Mouse (Mus musculus): ENCODE results near the gene Tef. TPM values are rescaled to one million over a fixed set of nuclear protein-coding genes. Genes with fewer than 3 reads are reported as not detected.

Tef gene
- polyA plus RNA-seq, 1 experiment from 2014 or later = 38.6 TPM

DNA sequence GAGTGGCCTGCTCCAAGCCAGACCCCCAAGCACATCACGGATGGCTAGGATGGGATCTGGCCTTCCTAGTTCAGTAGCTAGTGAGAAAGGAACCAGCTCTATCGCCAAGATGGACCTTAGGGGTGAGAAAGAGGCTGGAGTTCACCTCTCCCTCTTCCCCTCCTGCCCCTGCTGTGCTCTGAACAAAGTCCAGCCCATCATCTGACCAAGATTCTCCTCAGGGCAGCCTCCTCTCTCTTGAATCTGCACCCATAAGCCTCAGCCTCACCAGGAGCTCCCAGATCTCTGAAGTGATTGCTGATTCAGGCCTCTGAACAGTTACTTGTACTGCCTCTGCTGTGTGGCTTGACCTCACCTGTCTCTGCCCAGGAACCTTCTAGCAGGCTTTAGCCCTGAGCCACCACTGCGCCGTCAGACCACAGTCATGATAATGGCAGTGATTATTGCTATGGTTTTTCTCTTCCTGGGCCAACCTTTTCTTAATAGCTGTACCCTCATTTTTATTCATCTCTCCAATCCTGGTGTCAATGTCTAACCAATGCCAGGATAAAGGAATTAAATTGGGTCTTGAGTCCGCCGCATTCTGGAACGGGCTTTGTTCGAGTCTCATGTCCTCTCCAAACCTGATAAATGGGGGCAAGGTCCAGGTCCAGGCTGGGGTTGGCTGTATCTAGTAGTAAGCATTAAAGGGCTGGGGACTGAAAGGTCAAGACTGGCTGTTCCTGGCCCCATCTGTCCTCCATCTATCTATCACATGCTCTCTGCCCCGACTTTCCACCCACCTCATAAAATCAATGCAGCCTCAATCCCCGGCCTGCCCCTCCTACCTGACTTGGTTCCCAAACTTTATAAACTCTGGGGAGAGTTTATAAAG is 33.0 kb downstream of the Tef start:
- H3K27ac ChIP-seq (ENCODE audit: low read length) = peak overlapping the region; percentile 68
- no peaks in the 10 kb centered on the region for H3K36me3 ChIP-seq (ENCODE audit: insufficient read depth, low read length)
- 76% methylated on average over 10 of the region's 10 CpGs for WGBS
- no peak overlapping the region for H3K4me3 ChIP-seq (ENCODE audit: low read depth, low read length)
- ATAC-seq (no peak), DNase-seq (ENCODE audit: low spot score) (no peak)
- H3K27me3 ChIP-seq (replicated peaks; ENCODE audit: insufficient read depth, low read length) = no peaks in the 10 kb centered on the region
- no peak overlapping the region for H3K4me2 ChIP-seq (replicated peaks; ENCODE audit: low read depth, low read length)
- peaks cover 28% of the 10 kb centered on the region; the same call in 1 of the 2 replicates for H3K4me1 ChIP-seq (ENCODE audit: insufficient read depth, low read depth, low read length)
- no peaks in the 10 kb centered on the region for H3K9me3 ChIP-seq (ENCODE audit: low read length)
- H3K9ac ChIP-seq (replicated peaks; ENCODE audit: low read depth) = 0 out of 2 replicates have a peak overlapping the region, but pooled peaks have one; percentile 23
- TF ChIP-seq EP300 (IDR thresholded peaks at IDR 0.05) (no peak), CTCF (IDR thresholded peaks at IDR 0.05) (no peak)

DNA sequence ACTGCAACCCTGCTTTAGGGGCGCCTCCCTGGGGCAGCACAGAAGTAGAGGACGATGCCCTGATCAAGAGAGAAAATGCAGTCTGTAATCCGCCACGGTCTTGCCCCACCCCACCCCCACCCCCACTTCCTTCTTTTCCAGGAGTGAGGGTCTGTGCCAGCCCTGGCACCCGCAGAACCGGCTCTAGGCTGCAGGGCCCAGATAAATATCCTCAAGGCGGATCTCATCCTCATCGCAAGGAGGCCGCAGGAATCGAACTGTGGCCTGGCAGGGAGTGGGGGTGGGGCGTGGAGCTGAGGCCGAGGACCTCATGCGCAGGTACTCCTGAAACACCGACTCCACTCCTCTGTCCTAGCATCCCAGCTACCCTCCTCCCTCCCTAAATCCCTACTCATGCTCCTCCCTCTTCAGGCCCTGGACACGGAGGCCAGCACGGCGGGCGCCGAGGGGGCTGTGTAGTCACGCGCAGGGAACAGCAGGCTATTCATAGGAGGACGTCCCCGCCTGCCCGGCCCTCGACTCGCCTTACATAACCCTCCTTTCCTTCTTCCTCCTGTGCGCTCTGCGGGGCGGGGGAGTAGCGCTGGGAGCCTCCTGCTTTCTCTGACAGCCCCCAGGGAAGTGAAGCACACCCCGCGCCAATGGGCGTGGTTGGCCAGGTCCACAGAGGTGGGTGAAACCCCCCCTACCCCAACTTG is 34.1 kb downstream of the Tef start:
- Histone ChIP-seq H3K4me2 (replicated peaks; ENCODE audit: low read depth, low read length) (peak overlapping the region; percentile 58), H3K4me3 (ENCODE audit: low read depth, low read length) (peak overlapping the region; percentile 33), H3K4me1 (ENCODE audit: insufficient read depth, low read depth, low read length) (peaks cover 28% of the 10 kb centered on the region; the same call in 1 of the 2 replicates), H3K27ac (ENCODE audit: low read length) (peak overlapping the region; percentile 68), H3K36me3 (ENCODE audit: insufficient read depth, low read length) (no peaks in the 10 kb centered on the region), H3K9ac (replicated peaks; ENCODE audit: low read depth) (peak overlapping the region; percentile 23; the same call in 1 of the 2 replicates), H3K9me3 (ENCODE audit: low read length) (no peaks in the 10 kb centered on the region), H3K27me3 (replicated peaks; ENCODE audit: insufficient read depth, low read length) (no peaks in the 10 kb centered on the region)
- WGBS = 1% methylated on average over 31 of the region's 33 CpGs
- DNase-seq (ENCODE audit: low spot score) (peak; percentile 97), ATAC-seq (peak; percentile 79)
- peak; percentile 10; the same call in 1 of the 2 replicates for TF ChIP-seq CTCF (IDR thresholded peaks at IDR 0.05)
- peak; percentile 70 for TF ChIP-seq EP300 (IDR thresholded peaks at IDR 0.05)

DNA sequence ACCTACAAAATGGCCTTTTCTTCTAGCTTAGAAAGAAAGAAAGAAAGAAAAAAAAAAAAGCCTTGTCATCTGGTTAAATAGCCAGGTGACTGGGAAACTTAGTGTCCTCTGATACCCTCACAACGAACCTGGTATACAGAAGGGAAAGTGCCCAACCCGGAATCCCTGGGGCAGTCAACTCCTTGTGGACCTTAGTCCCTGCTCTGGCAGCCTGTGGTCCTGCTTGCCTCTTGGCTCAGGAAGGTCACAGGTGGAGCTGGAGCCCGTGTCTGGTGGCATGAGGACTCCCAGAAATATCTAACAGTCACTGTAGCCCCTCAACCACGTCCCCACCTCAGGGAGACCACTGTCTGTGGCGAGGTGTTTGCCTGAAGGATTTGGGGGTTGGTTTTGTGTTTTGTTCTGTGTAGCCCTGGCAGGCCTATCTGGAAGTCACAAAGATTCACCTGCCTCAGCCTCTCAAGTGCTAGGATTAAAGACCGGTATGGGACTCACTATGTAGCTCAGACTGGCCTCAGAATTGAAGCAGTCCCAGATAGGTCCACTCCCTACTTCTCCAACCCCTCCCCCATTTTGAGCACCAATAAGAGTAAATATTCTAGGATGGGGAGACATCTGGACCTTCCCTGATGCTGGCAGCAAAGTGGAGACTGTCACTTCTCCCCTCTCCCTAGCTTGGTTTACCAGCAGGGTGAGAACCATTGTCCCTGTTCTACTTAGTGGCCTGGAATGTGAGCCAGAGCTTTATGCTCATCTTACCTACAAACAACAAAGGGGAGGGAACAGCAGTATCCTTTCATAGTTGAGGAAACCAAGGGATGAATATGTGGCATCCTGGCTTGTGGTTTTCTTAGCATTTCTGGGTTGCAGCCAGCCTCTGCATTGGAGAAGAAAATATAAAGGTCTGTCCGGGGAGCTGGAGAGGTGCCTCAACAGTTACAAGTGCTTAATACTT is 35.0 kb downstream of the Tef start:
- 58% methylated on average over 7 of the region's 7 CpGs for WGBS
- H3K36me3 ChIP-seq (ENCODE audit: insufficient read depth, low read length) = no peaks in the 10 kb centered on the region
- ATAC-seq (no peak), DNase-seq (ENCODE audit: low spot score) (no peak)
- no peak overlapping the region for H3K9ac ChIP-seq (replicated peaks; ENCODE audit: low read depth)
- H3K27ac ChIP-seq (ENCODE audit: low read length) = peak overlapping the region; percentile 68
- no peak for TF ChIP-seq EP300 (IDR thresholded peaks at IDR 0.05)
- no peak for TF ChIP-seq CTCF (IDR thresholded peaks at IDR 0.05)
- H3K9me3 ChIP-seq (ENCODE audit: low read length) = no peaks in the 10 kb centered on the region
- H3K27me3 ChIP-seq (replicated peaks; ENCODE audit: insufficient read depth, low read length) = no peaks in the 10 kb centered on the region
- H3K4me3 ChIP-seq (ENCODE audit: low read depth, low read length) = no peak overlapping the region
- peaks cover 28% of the 10 kb centered on the region; the same call in 1 of the 2 replicates for H3K4me1 ChIP-seq (ENCODE audit: insufficient read depth, low read depth, low read length)
- H3K4me2 ChIP-seq (replicated peaks; ENCODE audit: low read depth, low read length) = peak overlapping the region; percentile 58

- Histone ChIP-seq H3K4me2 (replicated peaks; ENCODE audit: low read depth, low read length) (no peak overlapping the region), H3K27me3 (replicated peaks; ENCODE audit: insufficient read depth, low read length) (no peaks in the 10 kb centered on the region), H3K9ac (replicated peaks; ENCODE audit: low read depth) (no peak overlapping the region), H3K4me3 (ENCODE audit: low read depth, low read length) (no peak overlapping the region), H3K27ac (ENCODE audit: low read length) (peak overlapping the region; percentile 88), H3K9me3 (ENCODE audit: low read length) (no peaks in the 10 kb centered on the region), H3K36me3 (ENCODE audit: insufficient read depth, low read length) (no peaks in the 10 kb centered on the region), H3K4me1 (ENCODE audit: insufficient read depth, low read depth, low read length) (peaks cover 28% of the 10 kb centered on the region; the same call in 1 of the 2 replicates)
- WGBS = 49% methylated on average over 14 of the region's 14 CpGs
- TF ChIP-seq EP300 (IDR thresholded peaks at IDR 0.05) (peak; percentile 63; the same call in 1 of the 2 replicates), CTCF (IDR thresholded peaks at IDR 0.05) (no peak)
- DNase-seq (ENCODE audit: low spot score) = peak; percentile 73
- peak; percentile 18 for ATAC-seq
These were observed 36.5 kb downstream of the Tef start for GRCm38 (mm10) chr15:81838554-81839235.

GRCm38 (mm10) chr15:81839634-81840033 is 37.4 kb downstream of the Tef start:
- H3K4me1 ChIP-seq (ENCODE audit: insufficient read depth, low read depth, low read length) = peaks cover 28% of the 10 kb centered on the region; the same call in 1 of the 2 replicates
- TF ChIP-seq CTCF (IDR thresholded peaks at IDR 0.05) (no peak), EP300 (IDR thresholded peaks at IDR 0.05) (peak; percentile 94)
- H3K27me3 ChIP-seq (replicated peaks; ENCODE audit: insufficient read depth, low read length) = no peaks in the 10 kb centered on the region
- WGBS = 24% methylated on average over 5 of the region's 5 CpGs
- H3K36me3 ChIP-seq (ENCODE audit: insufficient read depth, low read length) = no peaks in the 10 kb centered on the region
- no peak overlapping the region for H3K4me2 ChIP-seq (replicated peaks; ENCODE audit: low read depth, low read length)
- DNase-seq (ENCODE audit: low spot score) = peak; percentile 96
- ATAC-seq = peak; percentile 89
- no peaks in the 10 kb centered on the region for H3K9me3 ChIP-seq (ENCODE audit: low read length)
- no peak overlapping the region for H3K4me3 ChIP-seq (ENCODE audit: low read depth, low read length)
- H3K9ac ChIP-seq (replicated peaks; ENCODE audit: low read depth) = no peak overlapping the region; the same call in 1 of the 2 replicates
- peak overlapping the region; percentile 88 for H3K27ac ChIP-seq (ENCODE audit: low read length)

All from lung, postnatal 0 days (tissue).